Mouse (Mus musculus) adrenal gland, postnatal 4 days (tissue): ENCODE data around the gene Adprhl2. TPM values are rescaled to one million over a fixed set of nuclear protein-coding genes. Genes with fewer than 3 reads are reported as not detected.

Experiments used
- DNase-seq, 2 experiments: peaks; one replicate each; pipeline ENCODE4 v3.0.0; 2021 to 2022; ENCODE audit warnings: low spot score in 2 of 2, mixed read lengths in 2 of 2
- total RNA-seq, 2 experiments: library from RNA; stranded (reverse); gene quantifications; 2 replicates each; pipeline ENCODE4 v1.2.3; 2021

Gene Adprhl2
- total RNA-seq, 2 experiments from 2014 or later = 41.3 to 42.0 TPM

- no peak for DNase-seq
These were observed 12.1 kb downstream of the Adprhl2 start for GRCm38 (mm10) chr4:126309211-126309921.

DNA sequence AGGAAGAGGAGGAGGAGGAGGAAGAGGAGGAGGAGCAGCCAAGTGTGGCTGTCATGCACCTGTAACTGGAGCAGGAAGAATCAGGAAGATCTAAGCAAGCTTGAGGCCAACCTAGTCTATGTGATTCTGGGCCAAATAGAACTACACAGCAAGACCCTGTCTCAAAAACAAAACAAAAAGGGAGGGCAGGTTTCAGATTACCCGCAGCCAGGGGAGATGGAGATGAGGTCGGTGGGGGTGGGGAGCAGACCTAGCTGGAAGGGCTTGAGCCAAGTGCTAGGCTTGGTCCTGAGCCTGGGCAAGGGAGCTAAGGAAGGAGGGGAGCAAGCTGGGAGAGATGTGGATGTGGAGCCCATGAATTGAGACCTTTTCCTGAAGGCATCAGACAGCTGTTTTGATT lies 14.7 kb downstream of the Adprhl2 start:
- no peak for DNase-seq

GRCm38 (mm10) chr4:126306058-126306457 lies 15.4 kb downstream of the Adprhl2 start:
- DNase-seq = no peak

DNA sequence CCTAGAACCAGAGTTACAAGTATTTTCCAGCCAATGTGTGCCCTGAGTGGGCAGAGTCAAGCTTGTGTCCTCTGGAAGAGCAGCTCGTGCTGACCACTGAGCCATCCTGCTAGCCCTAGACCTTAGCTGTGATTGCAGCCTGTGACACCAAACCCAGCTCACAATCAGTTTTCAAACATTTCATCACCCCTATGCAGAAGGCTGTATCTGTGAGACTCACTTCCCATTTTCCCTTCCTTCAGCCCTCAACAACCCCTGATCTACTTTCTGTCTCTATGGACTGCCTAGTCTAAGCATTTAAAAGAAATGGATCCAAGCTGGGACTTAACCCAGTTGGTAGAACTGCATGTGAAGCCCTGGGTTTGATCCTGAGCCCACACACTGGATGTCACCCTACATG lies 16.1 kb downstream of the Adprhl2 start:
- DNase-seq = no peak

DNA sequence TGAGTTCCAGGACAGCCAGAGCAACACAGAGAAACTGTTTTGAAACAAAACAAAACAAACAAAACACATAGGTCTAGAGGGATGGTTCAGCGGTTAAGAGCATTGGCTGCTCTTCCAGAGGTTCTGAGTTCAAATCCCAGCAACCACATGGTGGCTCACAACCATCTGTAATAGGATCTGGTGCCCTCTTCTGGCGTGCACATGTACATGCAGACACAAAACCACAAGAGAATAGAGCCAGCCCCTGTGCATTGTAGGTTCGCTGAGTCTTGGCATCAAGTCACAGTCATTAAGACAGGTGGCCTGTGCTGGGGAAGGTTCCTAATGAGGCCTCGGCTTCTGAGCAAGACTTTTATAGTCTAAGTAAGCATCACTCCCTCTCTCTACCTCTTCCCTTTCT lies 17.6 kb downstream of the Adprhl2 start:
- no peak for DNase-seq

GRCm38 (mm10) chr4:126301584-126302309 lies 19.8 kb downstream of the Adprhl2 start:
- DNase-seq = no peak

- DNase-seq = no peak
These were observed 20.5 kb downstream of the Adprhl2 start for GRCm38 (mm10) chr4:126300916-126301583.

- peak in 1 of 2 experiments; percentile 38 for DNase-seq
These were observed 24.8 kb downstream of the Adprhl2 start for GRCm38 (mm10) chr4:126296617-126297101.

- DNase-seq = no peak
These were observed 25.6 kb downstream of the Adprhl2 start for GRCm38 (mm10) chr4:126295937-126296336.

GRCm38 (mm10) chr4:126295152-126295551 lies 26.4 kb downstream of the Adprhl2 start:
- DNase-seq = no peak

GRCm38 (mm10) chr4:126291196-126291595 lies 30.3 kb downstream of the Adprhl2 start:
- no peak for DNase-seq

DNA sequence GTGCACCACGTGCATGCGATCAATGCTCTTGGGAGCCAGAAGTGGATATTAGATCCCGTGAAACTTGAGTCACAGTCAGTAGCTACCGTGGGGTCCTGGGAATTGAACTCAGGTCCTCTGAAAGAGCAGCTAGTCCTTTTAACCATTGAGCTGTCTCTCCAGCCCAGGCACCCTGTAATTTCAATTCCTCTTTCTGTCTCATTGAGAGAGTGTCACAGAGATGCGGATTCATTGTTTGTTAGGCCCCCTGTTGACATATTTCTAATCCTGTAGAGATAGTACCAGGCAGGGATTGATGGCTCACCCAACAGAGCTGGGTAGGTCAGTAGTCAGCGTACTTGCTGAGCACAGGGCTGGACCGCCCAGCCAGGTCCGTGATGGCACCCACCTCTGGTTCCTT lies 31.2 kb downstream of the Adprhl2 start:
- DNase-seq = no peak

DNA sequence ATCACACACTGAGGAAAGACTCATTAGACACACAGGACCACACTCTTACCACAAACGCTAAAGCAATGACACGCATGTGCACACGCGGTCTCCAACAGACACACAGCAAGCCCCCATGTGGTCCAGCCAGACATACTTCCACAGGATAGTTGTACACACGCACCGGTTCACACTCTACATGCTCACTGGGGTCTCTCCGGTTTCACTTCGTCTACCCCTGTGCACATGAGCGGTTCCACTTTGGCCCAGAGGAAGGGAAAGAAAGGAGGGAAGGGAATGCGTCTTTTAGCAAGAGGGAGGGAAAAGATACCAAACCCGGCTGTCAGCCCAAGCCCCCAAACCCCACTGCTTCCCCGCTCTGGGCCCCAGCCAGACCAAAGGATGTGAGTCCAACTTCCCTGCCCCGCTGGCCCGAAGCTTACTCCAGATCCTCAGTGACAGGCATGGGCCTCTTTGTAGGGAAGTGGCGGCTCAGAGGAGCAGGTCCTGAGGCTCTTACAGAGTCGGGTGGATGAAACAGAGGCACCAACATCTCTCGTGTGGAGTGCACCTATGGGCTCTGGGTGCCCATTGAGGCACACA lies 33.3 kb downstream of the Adprhl2 start:
- DNase-seq = no peak

GRCm38 (mm10) chr4:126287302-126287995 lies 34.1 kb downstream of the Adprhl2 start:
- DNase-seq = no peak

GRCm38 (mm10) chr4:126286492-126286891 lies 35.0 kb downstream of the Adprhl2 start, which contains the start of gene Col8a2:
Gene Col8a2 (plus strand): TSS chr4:126286793.
- DNase-seq = no peak

- no peak for DNase-seq
These were observed 37.9 kb downstream of the Adprhl2 start for GRCm38 (mm10) chr4:126283582-126283981.

- DNase-seq = no peak
These were observed 39.8 kb downstream of the Adprhl2 start for GRCm38 (mm10) chr4:126281706-126282105.

DNA sequence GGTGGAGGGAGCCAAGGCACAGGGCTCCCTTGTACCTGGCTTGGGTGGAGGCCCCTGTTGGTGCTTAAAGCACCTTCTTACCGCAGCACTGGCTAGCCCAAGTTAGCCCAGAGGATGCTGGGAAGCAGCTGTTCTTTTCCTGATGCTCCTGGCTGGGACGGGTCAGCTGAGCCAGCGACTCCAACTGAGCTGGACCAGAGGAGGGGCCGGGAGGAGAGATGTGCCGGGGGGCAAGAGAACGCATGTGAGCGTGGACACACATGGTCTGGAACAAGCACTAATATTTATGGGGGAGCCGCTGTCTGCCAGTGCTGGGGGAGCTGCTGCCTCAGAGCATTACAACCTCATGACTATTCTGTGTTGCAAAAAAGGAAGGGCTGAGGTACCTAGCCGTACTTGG lies 42.5 kb downstream of the Adprhl2 start:
- DNase-seq = no peak

DNA sequence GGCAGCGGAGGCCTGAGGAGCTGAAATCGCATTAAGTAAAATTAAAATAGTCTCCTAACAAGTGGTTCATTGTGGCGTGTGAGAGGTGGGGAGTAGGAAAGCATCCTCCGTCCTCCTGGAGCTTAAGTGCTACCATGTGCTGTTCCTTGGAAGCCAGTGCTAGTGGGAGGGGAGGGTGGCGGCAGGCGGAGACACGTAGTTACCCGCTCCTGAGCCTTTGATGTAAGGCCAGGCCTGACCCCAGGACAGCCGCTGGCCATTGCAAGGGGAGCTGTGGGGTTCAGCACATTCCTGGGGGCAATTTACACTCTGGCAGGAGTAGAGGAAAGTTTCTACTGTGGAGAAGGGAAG lies 43.0 kb downstream of the Adprhl2 start:
- no peak for DNase-seq

DNA sequence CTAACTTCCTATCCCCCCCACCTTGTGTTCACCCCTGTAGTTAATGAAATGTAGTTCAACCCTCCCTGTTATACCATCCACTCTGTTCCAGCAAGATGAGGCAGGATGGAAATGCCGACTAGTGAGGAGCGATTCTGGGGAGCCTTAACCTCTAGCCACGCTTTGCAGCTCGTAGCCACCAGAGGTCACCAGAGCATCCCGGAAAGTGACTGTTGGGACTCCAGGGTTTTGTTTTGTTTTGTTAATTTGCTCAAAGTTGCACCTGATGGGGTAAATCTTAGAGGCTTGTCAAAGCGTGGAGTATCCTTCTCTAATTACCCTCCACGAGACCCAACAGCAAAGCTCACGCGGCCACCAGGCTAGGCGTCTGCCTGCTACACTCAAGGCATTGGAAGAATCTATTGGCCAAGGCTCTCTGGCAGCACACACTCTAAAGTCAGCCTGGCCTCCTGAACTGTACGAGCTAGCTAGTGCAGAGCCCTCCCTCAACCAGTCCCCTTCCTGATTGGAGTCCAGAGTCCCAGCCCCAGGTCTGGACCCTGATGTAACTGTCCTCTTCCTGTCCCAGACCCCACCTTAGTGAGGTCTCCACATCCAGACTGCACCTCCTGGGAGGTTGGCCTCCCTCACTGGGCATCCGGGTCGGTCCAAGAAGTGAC lies 43.5 kb downstream of the Adprhl2 start:
- DNase-seq = no peak
